Mouse (Mus musculus) heart, postnatal 10 days (tissue): ENCODE results near the gene Rab1a. TPM values are rescaled to one million over a fixed set of nuclear protein-coding genes. Genes with fewer than 3 reads are reported as not detected.
"Not testable (repeated sequence)": the region's sequence is repeated elsewhere in the genome, so short reads cannot be mapped to it uniquely, and the experiment has no call there.

ENCODE experiments used
- DNase-seq, 2 experiments: peaks; one replicate each; pipeline ENCODE4 v3.0.0; 2021
- intact Hi-C: fragments of 180-260 bp; cut with DNase I; formaldehyde crosslinking; loops from one replicate; pipeline ENCODE4 v1.15.1; 2025
- total RNA-seq, 2 experiments: library from RNA; stranded (reverse); gene quantifications; 2 replicates each; pipeline ENCODE4 v1.2.3; 2021

Gene Rab1a
- total RNA-seq, 2 experiments from 2014 or later: 163 to 167 TPM

DNA sequence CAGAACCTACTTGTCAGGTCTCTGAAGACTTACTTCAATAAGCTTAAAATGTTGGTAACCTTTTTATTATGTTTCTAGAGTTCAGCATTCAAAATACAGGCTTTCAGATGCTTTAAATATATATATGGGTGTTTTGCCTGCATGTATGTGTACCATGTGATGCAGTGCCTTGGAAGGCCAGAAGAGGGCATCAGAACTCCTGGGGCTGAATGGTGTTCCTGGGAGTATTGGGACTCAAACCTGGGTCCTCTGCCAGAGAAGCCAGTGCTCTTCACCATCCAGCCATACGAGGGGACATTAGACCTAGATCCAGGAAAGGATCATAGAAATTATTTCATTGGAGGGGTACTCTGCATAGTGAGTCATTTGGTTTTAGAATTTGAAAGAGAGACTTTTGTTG, 13.5 kb downstream of the Rab1a start:
- no peak for DNase-seq

GRCm38 (mm10) chr11:20216415-20216814, 15.2 kb downstream of the Rab1a start:
- intact Hi-C loops: no loop called here
- DNase-seq: no peak

More for the DNA sequence above, 13.5 kb downstream of the Rab1a start:
- intact Hi-C loops: loop anchor here (5.0 kb wide), 1 partner anchor 33 kb away; the partner anchor contains the start of gene Cep68

DNA sequence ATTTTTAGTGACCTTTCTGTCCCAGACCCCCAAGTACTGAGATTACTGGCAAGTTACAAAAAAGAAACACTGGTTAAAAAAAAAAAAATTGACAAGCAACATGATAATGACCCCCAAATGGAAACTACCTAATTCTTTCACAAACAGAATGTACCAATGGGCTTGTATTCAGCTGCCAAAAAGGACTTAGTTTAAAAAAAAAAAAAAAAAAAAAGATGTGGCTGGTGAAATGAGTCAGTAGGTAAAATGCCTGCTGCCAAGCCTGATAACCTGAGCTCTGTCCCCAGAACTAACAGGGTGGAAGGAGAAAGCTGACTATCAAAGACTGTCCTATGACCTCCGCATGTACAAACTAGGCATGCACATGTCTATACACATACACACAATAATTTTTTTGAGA, 16.0 kb downstream of the Rab1a start:
- intact Hi-C loops: no loop called here
- DNase-seq: no peak

DNA sequence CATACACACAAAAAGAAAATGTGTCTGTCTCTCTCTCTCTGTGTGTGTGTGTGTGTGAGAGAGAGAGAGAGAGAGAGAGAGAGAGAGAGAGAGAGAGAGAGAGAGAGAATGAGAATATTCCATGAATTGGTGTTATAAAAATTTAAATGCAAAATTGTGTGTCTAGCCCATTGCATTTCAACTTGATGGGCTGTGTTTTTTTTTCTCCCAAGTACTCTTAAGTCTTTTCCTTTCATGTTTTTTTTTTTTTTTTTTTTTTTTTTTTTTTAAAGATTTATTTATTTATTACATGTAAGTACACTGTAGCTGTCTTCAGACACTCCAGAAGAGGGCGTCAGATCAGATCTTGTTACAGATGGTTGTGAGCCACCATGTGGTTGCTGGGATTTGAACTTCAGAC, 20.4 kb downstream of the Rab1a start:
- DNase-seq, intact Hi-C loops: not testable (repeated sequence)

DNA sequence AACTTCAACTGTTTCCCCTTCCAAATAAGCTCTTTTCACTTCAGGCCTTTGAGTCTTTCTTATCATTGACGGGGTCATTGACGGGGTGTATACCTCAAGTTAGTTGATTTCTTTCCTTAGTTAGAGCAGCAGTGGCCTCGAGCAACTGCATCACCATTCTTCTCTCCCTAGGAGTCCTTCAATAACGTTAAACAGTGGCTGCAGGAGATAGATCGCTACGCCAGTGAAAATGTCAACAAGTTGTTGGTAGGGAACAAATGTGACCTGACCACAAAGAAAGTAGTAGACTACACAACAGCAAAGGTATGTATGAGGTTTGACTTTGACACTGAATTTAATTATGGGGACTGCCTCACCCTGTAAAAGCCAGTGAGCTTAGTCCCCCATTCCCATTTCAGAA, 23.0 kb downstream of the Rab1a start:
- no peak for DNase-seq
- intact Hi-C loops: no loop called here

GRCm38 (mm10) chr11:20225938-20226337, 24.7 kb downstream of the Rab1a start:
- no peak for DNase-seq
- intact Hi-C loops: no loop called here

DNA sequence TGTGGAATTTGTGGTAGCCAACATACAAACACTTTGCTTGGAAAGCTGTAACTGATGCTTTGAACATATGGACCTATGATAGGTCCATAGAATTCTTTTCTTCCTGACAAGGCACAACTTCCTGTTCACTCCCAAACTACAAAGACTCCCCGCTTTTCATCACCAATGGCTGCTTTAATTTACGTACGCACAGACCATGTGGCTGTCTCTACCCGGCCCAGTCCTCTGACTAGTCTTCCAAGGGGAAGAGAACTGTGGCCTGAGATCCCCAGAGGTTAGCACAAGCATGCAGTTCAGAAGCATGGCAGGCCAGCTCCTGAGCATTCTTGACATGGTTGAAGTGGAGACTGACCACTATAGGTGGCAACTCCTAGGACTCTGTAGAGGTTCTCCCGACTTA, 27.4 kb downstream of the Rab1a start:
- DNase-seq: no peak
- intact Hi-C loops: no loop called here

DNA sequence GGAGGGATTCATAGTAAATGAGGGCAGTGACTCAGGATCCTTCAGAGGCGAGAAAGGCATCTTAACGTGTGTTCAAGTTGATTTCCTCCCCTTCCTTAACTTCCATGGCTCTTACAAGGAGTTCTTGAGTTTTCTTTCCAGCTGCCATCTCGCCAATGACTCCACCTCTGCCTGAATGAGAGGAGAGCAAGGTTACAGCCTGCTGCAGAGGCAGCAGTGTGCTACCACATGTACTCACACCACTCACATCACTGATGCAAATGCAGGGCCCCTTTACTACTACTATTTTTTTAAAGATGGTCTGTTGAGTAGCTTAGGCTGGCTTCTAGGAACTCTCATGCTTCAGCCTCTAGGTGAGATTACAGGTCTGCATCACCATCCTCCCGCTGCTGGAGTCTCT, 28.1 kb downstream of the Rab1a start:
- DNase-seq: no peak
- intact Hi-C loops: no loop called here

GRCm38 (mm10) chr11:20230286-20230685, 29.1 kb downstream of the Rab1a start:
- intact Hi-C loops: no loop called here
- DNase-seq: peak in 1 of 2 experiments; percentile 45

- peak; percentile 79 to 80 for DNase-seq
- intact Hi-C loops: no loop called here
Measured at GRCm38 (mm10) chr11:20231128-20231878, 30.1 kb downstream of the Rab1a start.

DNA sequence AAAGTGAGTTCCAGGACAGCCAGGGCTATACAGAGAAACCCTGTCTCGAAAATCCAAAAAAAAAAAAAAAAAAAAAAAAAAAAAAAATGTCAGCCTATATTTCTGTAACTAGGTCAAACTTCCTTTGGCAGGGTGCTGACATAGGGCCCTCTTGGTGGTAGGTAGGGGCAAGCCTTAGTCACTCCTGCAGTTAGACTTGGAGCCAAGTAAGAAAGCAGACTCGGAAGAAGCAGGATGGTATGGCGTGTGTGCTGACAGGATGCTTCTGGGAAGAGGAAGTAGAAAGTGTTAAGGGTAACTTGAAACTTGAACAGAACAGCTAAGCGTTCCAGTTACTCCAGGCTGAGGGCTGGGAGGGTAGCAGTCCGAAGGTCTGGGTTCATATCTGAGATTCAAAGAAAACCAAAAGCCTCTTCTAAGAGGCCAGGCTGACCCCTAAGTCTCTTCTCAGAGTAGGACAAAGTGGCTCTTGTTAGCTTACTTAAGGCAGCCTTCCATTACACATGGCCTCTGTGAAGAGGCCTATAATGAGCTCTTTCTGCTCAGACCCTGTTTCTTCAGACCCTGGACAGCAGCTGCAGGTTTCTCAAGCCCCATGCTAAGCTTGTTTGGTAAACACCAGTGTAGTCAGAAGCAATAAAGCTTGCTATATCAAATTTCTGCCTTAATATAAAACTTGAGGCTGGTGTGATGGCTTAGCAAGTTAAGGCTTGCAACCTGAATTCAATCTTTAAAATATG, 31.0 kb downstream of the Rab1a start:
- intact Hi-C loops: no loop called here
- DNase-seq: no peak

DNA sequence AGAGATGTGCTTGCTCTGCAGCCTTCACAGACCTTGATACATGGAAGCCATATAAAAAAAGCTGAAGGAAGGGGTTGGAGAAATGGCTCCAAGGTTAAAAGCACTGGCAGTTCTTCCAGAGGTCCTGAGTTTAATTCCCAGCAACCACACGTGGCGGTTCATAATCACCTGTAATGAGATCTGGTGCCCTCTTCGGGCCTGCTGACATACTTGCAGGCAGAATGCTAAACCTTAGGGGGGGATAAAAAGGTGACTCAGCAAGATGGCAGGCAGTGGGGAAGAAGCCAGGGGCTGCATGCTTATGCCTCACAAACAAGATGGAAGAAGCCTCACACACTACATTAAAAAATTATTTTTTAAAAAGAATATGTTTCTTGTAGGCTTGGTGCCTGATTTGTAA, 33.0 kb downstream of the Rab1a start:
- intact Hi-C loops: no loop called here
- no peak for DNase-seq

DNA sequence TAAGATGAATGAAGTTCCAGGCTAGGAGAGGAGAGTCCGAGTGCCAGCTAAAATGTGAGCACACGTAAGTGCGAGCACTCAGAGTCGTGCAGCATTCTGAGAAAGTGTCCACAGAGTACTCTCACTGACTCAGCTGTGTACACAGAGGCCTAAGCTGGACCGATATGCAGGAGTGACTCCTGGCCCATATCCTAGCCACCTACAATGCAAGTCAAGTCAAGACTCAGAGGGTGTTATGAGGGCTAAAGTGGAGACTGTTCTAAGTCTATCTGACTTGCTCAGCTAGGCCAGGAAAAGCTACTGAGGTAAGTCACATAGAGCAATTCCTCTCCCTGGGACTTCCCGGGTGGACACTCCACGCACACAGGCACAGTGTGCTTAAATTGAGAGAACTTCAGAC, 35.8 kb downstream of the Rab1a start:
- no peak for DNase-seq
- intact Hi-C loops: no loop called here

GRCm38 (mm10) chr11:20237976-20238375, 36.7 kb downstream of the Rab1a start:
- no peak for DNase-seq
- intact Hi-C loops: no loop called here

DNA sequence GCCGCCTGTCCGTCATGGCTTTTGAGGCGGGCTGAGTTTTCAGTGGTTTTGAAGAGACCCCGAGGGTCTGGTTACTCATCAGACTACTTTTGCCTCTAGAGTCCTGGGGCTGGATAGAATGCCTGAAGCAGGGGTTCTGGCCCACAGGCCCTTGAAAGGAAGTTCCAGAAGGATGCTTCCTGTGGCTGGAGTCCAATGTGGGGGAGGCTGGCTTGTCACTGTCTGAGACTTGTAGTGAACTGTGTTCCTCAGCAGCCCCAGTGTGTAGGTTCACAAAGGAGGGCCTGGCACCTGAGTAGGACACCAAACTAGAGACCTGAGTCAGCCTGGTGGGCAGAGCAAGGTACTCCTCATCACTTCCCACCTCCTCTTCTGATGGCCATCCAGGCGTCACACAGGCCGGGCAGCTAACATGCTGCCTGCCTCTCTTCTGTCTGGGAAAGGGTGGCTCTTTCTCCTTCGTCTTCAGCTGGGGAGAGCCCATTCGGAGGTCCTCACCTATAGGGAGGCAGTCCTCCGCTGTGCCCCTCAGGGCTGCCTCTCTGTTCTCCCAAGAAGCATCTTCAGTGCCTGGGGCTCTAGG, 38.1 kb downstream of the Rab1a start:
- peak; percentile 41 to 51 for DNase-seq
- intact Hi-C loops: no loop called here

DNA sequence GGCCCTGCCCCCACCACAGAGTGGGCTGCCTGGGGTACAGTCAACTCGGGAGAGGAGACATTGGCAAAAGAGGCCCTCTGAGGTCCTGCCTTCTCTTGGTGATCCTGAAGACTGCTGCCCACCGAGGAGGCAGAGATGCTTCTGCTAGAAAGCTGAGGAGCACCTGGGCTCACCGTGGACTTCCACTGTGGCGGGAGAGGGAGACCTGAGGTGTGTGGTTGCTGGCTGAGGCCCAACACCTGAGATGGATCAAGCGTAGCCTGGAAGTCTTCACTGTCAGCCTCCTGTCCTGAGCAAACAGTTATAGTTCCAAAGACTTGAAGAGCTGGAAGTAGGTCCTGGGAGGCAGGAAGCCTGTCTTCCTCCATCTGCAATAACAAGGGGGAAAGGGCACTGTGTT, 39.1 kb downstream of the Rab1a start:
- intact Hi-C loops: loop anchor here (10.0 kb wide), 1 partner anchor 416 kb away; no protein-coding TSS in a partner anchor

GRCm38 (mm10) chr11:20241311-20241710, 40.1 kb downstream of the Rab1a start:
- intact Hi-C loops: loop anchor here (10.0 kb wide), 1 partner anchor 417 kb away; no protein-coding TSS in a partner anchor
- no peak for DNase-seq

More for the DNA sequence above, 39.1 kb downstream of the Rab1a start:
- DNase-seq: no peak

GRCm38 (mm10) chr11:20242366-20243056, 41.3 kb downstream of the Rab1a start:
- DNase-seq: no peak
- intact Hi-C loops: loop anchor here (10.0 kb wide), 1 partner anchor 418 kb away; no protein-coding TSS in a partner anchor

DNA sequence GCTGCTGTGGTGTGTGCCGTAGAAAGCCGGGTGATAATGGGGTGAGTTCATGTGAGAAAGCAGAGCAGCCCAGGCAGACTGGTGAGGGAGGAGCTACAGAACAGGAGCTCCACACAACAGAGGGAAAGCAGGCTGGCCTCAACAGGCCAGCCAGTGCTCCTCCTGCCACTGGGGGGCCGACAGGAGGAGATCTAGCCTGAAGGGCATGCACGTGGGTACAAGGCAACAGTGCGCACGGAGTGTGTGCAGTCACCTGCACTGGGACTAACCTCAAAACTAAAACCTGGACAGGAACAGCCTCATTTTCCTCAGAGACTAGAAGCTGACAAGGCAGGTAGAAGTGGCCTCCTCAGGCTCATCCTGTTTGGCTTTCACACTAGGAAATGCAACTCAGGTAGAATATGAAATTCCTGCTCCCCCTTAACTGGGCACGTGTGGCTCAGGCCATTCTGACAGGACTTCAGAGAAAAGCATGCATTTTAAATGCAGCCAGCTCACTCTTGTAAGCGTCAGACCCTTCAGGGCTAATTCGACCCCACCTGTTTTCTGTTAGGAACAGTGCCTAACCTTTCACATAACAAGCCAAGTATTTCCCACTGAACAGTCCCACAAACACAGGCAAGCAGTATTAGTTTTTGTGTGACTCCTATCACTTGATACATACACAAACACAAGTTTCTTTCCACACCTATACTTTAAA, 42.1 kb downstream of the Rab1a start:
- no peak for DNase-seq
- intact Hi-C loops: loop anchor here (10.0 kb wide), 1 partner anchor 419 kb away; no protein-coding TSS in a partner anchor
